Mouse (Mus musculus): ENCODE measurements at regions not wholly inside any gene's neighbourhood (a gene's known extent, or its start where the extent isn't known, plus 50 kb on each side); places are given as distances from the start of the nearest gene placed in this dataset.
A peak's percentile ranks its signal among the peaks of the same experiment; 100 is the strongest.
"Not testable (repeated sequence)": the region's sequence is repeated elsewhere in the genome, so short reads cannot be mapped to it uniquely, and the experiment has no call there.

DNA sequence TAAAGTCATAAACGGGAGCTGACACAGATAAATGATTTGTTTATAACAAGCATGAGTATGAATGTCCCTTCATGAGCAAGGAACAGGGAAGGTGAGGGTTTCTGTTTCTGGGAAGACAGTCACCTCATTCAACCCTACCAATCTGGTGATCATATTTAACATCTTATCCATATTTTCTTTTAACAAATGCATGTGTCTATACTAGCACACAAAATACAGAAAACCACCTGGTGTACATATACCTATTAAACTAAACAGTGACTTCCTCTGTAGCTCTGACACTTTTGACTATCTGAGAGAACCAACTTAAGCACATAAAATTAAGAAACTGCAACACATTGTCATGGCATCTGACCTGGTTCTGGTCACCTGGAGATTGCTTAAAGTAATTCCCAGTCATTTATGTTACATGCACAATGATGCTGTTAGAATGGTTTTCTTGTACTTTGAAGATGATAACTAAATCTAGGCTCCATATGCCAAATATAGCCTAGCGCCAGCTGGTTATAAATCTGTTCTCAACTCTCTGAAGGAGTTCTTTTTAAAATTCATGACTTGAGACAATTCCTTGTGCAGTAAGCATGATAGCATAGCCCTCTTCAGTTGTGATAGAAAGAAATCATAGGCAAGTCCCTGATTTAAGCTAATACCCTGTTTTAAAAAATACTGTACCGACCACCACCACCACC, 1163.6 kb upstream of the Tyrp1 start:
- TF ChIP-seq CTCF (conservative IDR thresholded peaks at IDR 0.05), result no peak
- DNase-seq (ENCODE audit: low spot score in 2 of 2), result peak; percentile 53 to 69
- Histone ChIP-seq H3K4me3 (no peak overlapping the region), H3K27ac (no peak overlapping the region)

DNA sequence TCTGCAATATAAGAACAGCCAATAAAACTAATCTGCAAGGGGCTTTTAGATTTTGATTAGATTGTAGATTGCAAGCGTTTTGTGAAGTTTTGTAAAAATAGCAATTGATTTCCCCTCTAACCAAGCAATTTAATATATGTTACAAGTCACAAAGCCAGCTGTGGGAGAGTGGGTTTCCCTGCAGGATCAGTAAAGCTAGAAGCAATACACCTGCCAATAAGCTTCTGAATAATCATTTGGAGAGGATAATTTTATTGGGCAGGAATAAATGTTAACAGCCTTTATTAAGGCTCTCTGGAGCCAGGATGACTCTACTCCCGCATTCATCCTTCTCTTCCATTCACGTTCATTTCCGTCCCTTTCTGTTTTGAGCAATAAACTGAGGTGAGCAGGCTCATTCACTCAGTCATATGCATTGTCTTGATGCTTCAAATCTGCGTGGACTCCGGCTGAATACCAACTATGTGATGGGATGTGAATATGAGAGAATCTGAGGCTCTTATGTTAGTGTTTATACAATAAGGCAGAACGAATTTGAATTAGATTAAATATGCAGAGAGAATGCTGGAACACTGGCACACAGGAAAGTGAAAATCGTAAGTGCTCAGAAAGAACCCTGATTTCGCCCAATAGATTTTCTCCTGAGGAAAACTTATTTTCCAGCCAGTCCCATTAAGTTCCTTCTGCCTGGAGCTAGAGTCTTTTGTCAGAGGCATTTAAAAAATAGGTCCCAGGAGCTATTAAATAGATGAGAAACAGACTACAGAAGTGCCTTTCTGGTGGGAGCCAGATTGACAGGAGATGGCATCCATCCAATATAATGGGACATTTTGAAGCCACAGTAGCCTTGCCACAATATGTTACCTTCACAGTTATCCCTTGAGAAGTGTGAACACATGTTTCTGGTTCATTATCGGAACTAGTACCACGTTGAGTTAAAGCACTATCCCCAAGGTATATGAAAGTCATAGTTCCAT, 1138.8 kb upstream of the Tyrp1 start:
- DNase-seq (ENCODE audit: low spot score in 2 of 2), result no peak
- Histone ChIP-seq H3K4me3 (no peak overlapping the region), H3K27ac (no peak overlapping the region)
- no peak for TF ChIP-seq CTCF (conservative IDR thresholded peaks at IDR 0.05)

DNA sequence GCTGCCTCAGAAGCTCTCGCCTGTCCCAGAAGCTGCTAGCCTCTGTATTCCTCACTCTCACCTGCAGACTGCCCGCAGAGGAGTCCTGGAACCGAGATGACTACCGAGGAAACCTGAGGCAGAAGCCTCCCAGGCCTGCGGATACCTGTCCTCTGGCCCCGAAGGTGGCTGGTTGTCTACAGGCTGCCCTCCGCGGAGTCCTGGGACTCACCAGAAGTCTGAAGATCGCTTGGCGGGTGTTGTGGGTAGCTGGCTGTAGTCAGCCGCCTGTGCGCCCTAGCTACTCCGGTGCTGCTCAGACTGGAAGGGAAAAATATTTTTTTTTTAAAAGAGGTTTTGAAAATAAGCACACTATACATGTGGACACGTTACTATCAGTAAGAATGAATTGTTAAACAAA, 1113.0 kb upstream of the Tyrp1 start:
- H3K4me3 ChIP-seq; DNase-seq (ENCODE audit: low spot score in 2 of 2); H3K27ac ChIP-seq: not testable (repeated sequence)

GRCm38 (mm10) chr4:79724103-79724502, 1109.8 kb upstream of the Tyrp1 start:
- DNase-seq (ENCODE audit: low spot score in 2 of 2), result no peak
- Histone ChIP-seq H3K4me3 (no peak overlapping the region), H3K27ac (no peak overlapping the region)
- TF ChIP-seq CTCF (conservative IDR thresholded peaks at IDR 0.05), result no peak

DNA sequence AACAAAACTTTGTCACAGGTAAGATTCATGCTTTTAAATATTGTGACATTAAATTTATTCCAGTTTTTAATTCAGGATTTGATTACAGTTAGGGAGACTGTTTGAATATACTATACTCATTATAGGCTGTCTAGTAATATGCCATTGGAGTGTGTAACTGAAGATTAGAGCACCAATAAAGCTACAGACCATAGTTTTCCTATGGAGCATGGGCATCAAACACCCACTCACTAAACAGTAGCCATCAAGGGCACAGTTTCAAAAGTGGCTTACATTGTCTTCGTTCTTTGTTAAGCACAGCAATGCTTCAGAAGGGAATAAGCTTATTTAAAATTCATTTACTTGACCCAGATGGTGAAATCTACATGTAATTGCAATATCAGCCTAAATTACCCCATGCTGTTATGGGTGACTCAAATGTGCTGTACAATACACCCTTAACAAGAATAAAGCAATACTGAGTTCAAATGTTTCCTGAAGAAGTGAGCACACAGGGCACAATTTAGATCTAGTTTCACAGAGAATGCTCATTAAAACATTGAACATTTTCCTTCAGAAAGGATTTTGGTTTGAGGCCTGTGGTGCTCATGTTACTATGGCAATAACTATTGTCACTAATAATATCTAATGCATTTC, 1092.9 kb upstream of the Tyrp1 start:
- H3K4me3 ChIP-seq, result no peak overlapping the region
- H3K27ac ChIP-seq, result no peak overlapping the region
- DNase-seq (ENCODE audit: low spot score in 2 of 2), result no peak
- TF ChIP-seq CTCF (conservative IDR thresholded peaks at IDR 0.05), result no peak

Measured in layer of hippocampus, adult 2 months (tissue).